Mouse (Mus musculus) liver, adult 2 months (tissue): Measurements from ENCODE around the gene Qsox2. TPM values are rescaled to one million over a fixed set of nuclear protein-coding genes. Genes with fewer than 3 reads are reported as not detected.

Experiments used
- DNase-seq: peaks from one replicate; pipeline ENCODE4 v3.0.0-alpha.2; 2011; ENCODE audit warnings: low read depth, low spot score; ENCODE audit errors: extremely low read depth
- H3K27ac ChIP-seq: fragments of 200-500 bp; replicated peaks from 2 replicates; pipeline ENCODE4 v1.5.1; 2012; ENCODE audit warnings: low read depth, mild to moderate bottlenecking, control low read depth, inconsistent platforms, low read length; ENCODE audit not compliant: insufficient read depth
- H3K27me3 ChIP-seq: fragments of 200-500 bp; 2 replicates; pipeline ENCODE4 v1.6.1; 2012; ENCODE audit warnings: mild to moderate bottlenecking, moderate library complexity, low read length, inconsistent platforms; ENCODE audit not compliant: control insufficient read depth, insufficient read depth
- H3K36me3 ChIP-seq: fragments of 200-500 bp; 2 replicates; pipeline ENCODE4 v1.6.1; 2012; ENCODE audit warnings: low read length, inconsistent platforms; ENCODE audit not compliant: control insufficient read depth, insufficient read depth
- H3K4me1 ChIP-seq: fragments of 200-500 bp; 2 replicates; pipeline ENCODE4 v1.6.1; 2011; ENCODE audit warnings: low read length; ENCODE audit not compliant: control insufficient read depth, insufficient read depth
- H3K4me3 ChIP-seq: fragments of 200-500 bp; 2 replicates; pipeline ENCODE4 v1.5.1; 2011; ENCODE audit warnings: low read depth, mild to moderate bottlenecking, control low read depth, low read length, moderate library complexity; ENCODE audit not compliant: insufficient read depth
- H3K79me2 ChIP-seq: fragments of 200-500 bp; 2 replicates; pipeline ENCODE4 v1.6.1; 2012; ENCODE audit warnings: inconsistent platforms, mild to moderate bottlenecking, low read length, moderate library complexity; ENCODE audit not compliant: control insufficient read depth, insufficient read depth
- H3K9ac ChIP-seq: fragments of 200-500 bp; 2 replicates; pipeline ENCODE4 v1.6.1; 2012; ENCODE audit warnings: low read depth, mild to moderate bottlenecking, control low read depth, inconsistent platforms, low read length
- CTCF ChIP-seq: fragments of 200-500 bp; IDR thresholded peaks from 2 replicates; pipeline ENCODE4 v1.5.1; 2011; ENCODE audit warnings: low read depth, low read length, control low read depth
- POLR2A ChIP-seq: fragments of 200-500 bp; IDR thresholded peaks from 2 replicates; pipeline ENCODE4 v1.6.1; 2011; ENCODE audit warnings: low read length, control low read depth; ENCODE audit not compliant: insufficient read depth; ENCODE audit errors: extremely low read depth
- WGBS: fragments of 180-500 bp; shearing (Covaris S2); methylation state at CpG from one replicate; pipeline ENCODE4 v1.1.7; 2018; 5-methylcytosine and 5-hydroxymethylcytosine counted together
- polyA plus RNA-seq: library from polyadenylated mRNA; depleted of rRNA; stranded (reverse); fragments of >200 nt; gene quantifications from 2 replicates; pipeline ENCODE4 v1.2.3, GENCODE M21; 2012; rRNA removed
- total RNA-seq: library from RNA; depleted of rRNA; stranded (reverse); fragments of >200 nt; gene quantifications from 2 replicates; pipeline ENCODE4 v1.2.3, GENCODE M21; 2014; rRNA removed

The Qsox2 gene
- total RNA-seq (4.1 and 4.2 TPM in 2 replicates), polyA plus RNA-seq (4.4 and 4.9 TPM in 2 replicates)

DNA sequence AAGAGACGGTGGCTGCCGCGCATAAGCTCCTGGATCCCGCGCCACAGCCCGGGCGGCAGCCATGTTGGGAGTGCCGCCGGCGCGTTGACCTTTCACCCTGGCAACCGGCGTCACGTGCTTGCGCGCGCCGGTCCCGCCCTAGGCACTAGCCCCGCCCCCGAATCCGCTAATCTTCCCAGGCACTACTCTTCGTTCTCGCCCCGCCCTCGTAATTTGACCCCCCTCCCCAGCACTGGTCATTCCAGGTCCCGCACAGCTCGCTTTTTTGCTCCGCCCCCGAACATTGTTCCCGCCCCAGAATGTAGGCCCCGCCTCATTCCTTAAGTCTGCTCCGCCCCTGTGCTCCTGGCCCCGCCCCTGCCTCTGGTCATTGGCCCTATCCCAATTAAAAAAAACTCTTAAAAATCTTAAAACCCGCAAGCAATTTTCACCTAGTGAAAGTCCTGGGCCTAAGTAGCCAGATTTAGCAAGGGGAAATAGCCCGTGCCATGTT, at the start of gene Qsox2:
Qsox2 (minus strand) TSS at position 236 of the 493 bp plus-strand sequence.
- Histone ChIP-seq H3K27ac (peak within 1 kb of the TSS; percentile 20; the same call in 1 of the 2 replicates), H3K27me3 (no peaks in the 10 kb centered on the region)
- WGBS, result 1% methylated on average over 36 of the region's 36 CpGs

DNA sequence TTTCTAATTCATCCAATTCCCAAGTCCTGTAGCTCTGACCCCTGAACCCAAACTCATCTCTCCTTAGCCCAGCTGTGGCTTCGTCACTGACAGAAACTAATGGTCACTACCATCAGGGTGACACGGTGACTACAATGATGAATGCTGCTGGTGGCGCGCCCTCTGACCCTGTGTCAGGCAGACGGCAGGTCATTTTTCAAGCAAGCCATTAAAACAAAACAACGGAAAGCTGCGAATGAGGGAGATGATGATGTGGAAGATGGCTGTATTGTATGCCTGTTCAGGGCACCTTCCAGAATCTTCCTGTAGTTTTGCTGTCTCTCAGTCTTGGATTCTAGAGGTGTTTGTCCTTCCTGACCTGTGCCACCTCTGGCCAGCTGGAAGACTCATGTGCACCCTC, 49.1 kb upstream of the Qsox2 start:
- no peak overlapping the region for H3K4me3 ChIP-seq
- H3K36me3 ChIP-seq, result no peaks in the 10 kb centered on the region
- TF ChIP-seq POLR2A (no peak), CTCF (no peak)
- WGBS, result 70% methylated on average over 7 of the region's 7 CpGs
- no peaks in the 10 kb centered on the region for H3K79me2 ChIP-seq
- no peak overlapping the region for H3K9ac ChIP-seq
- no peaks in the 10 kb centered on the region for H3K4me1 ChIP-seq
- H3K27me3 ChIP-seq, result no peaks in the 10 kb centered on the region
- no peak overlapping the region for H3K27ac ChIP-seq
- no peak for DNase-seq

More for the DNA sequence above, at the start of gene Qsox2:
- peak; percentile 76 for DNase-seq
- Histone ChIP-seq H3K9ac (peak within 1 kb of the TSS; percentile 88), H3K36me3 (no peaks in the 10 kb centered on the region), H3K79me2 (no peaks in the 10 kb centered on the region), H3K4me1 (peaks cover 3% of the 10 kb centered on the region), H3K4me3 (peak within 1 kb of the TSS; percentile 89)
- TF ChIP-seq POLR2A, result peak; percentile 54
- TF ChIP-seq CTCF, result no peak

GRCm38 (mm10) chr2:26285804-26286203, 48.5 kb upstream of the Qsox2 start:
- H3K4me1 ChIP-seq, result no peaks in the 10 kb centered on the region
- no peak overlapping the region for H3K4me3 ChIP-seq
- H3K36me3 ChIP-seq, result no peaks in the 10 kb centered on the region
- TF ChIP-seq CTCF, result no peak
- TF ChIP-seq POLR2A, result no peak
- 72% methylated on average over 7 of the region's 7 CpGs for whole genome bisulfite sequencing
- DNase-seq, result no peak
- H3K27ac ChIP-seq, result no peak overlapping the region
- no peaks in the 10 kb centered on the region for H3K79me2 ChIP-seq
- H3K27me3 ChIP-seq, result no peaks in the 10 kb centered on the region
- H3K9ac ChIP-seq, result no peak overlapping the region

DNA sequence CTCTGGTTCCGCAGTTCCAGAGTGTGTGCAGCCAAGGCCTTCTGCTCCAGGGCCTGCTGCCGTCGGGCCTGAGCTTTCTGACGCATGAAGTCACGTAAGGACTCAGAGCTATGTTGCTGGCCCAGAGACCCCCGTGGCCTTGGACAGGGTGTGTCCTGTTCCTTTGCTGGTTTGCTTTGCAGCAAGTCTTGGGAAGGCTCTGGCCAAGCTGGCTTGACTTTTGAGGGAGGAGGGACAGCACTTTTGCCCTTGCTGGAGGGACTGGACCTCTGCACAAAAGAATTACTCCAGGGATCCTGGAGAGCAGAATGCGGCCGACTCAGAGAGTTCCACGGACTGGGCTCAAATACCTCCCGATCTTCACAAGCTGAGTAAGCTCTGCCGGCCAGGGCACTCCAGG, 43.3 kb upstream of the Qsox2 start:
- no peak overlapping the region for H3K9ac ChIP-seq
- no peaks in the 10 kb centered on the region for H3K79me2 ChIP-seq
- no peak for TF ChIP-seq CTCF
- H3K4me3 ChIP-seq, result no peak overlapping the region
- 83% methylated on average over 11 of the region's 11 CpGs for WGBS
- no peak for DNase-seq
- H3K27ac ChIP-seq, result no peak overlapping the region
- H3K36me3 ChIP-seq, result no peaks in the 10 kb centered on the region
- H3K4me1 ChIP-seq, result no peaks in the 10 kb centered on the region
- no peaks in the 10 kb centered on the region for H3K27me3 ChIP-seq

DNA sequence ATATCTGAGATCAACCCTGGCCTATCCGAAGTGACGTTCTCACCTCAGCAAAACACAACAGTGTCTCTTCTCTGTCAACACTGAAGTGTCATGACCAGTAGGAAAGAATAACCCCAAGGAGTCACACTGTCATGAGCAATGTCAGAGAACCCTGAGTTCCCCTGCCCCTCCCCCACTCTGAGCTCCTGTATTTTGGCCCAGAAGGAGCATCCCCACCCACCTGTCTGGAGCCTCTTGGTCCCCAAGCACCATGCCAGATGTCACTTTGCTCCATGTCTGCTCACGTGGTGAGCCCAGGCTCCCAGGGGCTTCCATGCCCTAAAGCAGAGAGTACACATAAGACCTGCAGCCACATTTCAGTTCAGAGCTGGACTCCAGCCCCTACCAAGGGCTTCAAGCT, 42.4 kb upstream of the Qsox2 start:
- TF ChIP-seq POLR2A, result no peak
- no peak for TF ChIP-seq CTCF
- WGBS, result 76% methylated on average over 3 of the region's 3 CpGs

DNA sequence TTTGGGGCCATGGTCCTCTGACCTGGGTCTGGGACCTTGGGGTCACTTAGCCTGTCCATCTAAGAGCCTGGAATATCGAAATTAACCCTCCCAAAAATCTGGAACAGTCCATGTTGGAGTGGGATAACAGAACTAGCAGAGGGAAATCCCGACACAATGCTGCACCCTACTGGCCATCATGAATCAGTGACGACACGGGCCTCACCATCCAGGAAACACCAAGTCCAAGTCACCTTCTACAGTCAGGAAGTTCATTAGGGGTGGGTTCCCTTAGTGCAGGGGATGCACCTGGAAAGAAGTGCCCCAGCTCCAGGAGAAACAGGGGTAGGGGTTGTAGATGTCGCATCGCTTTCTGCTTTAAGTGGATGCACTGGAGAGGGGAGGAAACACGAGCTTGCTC, 36.3 kb upstream of the Qsox2 start:
- Histone ChIP-seq H3K27ac (no peak overlapping the region), H3K79me2 (no peaks in the 10 kb centered on the region), H3K4me1 (no peaks in the 10 kb centered on the region), H3K36me3 (no peaks in the 10 kb centered on the region), H3K4me3 (no peak overlapping the region), H3K27me3 (no peaks in the 10 kb centered on the region), H3K9ac (no peak overlapping the region)
- DNase-seq, result peak; percentile 28
- 22% methylated on average over 7 of the region's 7 CpGs for WGBS
- TF ChIP-seq CTCF, result peak; percentile 68; the same call in 1 of the 2 replicates
- TF ChIP-seq POLR2A, result no peak

More for the DNA sequence above, 42.4 kb upstream of the Qsox2 start:
- no peak overlapping the region for H3K4me3 ChIP-seq
- H3K9ac ChIP-seq, result no peak overlapping the region
- no peaks in the 10 kb centered on the region for H3K27me3 ChIP-seq
- no peaks in the 10 kb centered on the region for H3K36me3 ChIP-seq
- H3K4me1 ChIP-seq, result no peaks in the 10 kb centered on the region
- H3K79me2 ChIP-seq, result no peaks in the 10 kb centered on the region
- DNase-seq, result no peak
- no peak overlapping the region for H3K27ac ChIP-seq
